Mouse (Mus musculus): ENCODE data around the gene Col5a1. TPM values are rescaled to one million over a fixed set of nuclear protein-coding genes. Genes with fewer than 3 reads are reported as not detected.

Col5a1 gene
- polyA plus RNA-seq, 2 experiments, result 6.2 to 6.8 TPM

DNA sequence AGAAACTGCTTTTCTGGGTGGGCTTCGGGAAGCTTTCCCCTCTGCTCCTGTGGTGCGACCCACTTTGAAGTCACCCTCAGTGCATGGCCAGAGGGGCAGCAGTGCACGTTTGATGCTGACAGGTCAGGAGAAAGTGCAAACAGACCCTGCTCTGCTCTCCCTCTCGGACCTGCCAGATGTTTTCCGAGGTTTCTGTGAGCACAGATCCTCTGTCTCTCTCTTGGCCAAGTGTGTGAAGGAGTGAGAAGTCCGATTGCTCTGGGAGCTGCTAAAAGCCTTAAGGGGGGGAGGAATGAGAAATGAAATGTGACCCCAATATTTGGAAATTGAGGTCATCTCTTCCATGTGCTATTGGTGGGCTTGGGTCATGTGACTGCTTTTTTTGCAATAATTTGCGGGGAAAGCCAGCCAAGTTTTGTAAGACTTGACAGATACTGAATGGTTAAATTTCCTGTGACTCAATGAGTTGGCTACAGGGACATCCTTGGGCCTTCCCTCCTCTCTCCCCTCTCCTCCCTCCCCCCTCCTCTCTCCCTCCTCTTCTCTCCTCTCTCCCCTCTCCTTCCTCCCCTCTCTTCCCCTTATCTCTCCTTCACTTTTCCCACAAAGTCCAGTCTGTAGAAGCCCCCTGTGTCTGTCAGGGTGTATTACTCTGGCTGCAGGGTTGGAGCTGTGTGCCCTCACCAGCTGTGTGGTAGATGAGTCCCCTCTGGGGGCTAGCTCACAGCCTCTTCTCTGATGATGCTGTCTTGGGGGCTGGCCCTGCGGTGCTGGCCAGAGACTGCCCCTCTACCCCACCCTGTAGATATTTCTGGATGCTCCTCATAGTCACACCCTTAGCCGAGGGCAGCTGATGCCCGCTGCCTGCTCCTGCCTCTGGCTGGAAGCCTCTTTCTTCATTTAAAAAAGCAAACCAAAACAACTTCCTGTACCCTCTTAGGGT, 2.6 kb downstream of the Col5a1 start:
- H3K9ac ChIP-seq (replicated peaks), result no peak overlapping the region
- WGBS (ENCODE audit: insufficient replicate concordance), result 17% methylated on average over 10 of the region's 10 CpGs
- ATAC-seq (ENCODE audit: insufficient read depth), result no peak
- H3K27me3 ChIP-seq (ENCODE audit: control insufficient read depth, insufficient read depth, low read length), result peaks cover 33% of the 10 kb centered on the region
- H3K9me3 ChIP-seq (ENCODE audit: control insufficient read depth, low read length), result no peaks in the 10 kb centered on the region
- H3K4me3 ChIP-seq (ENCODE audit: insufficient read depth in 1 of 2, low read depth in 2 of 2, low read length in 2 of 2), result peak overlapping the region in 1 of 2 experiments; percentile 23; a peak in 1 of 4 replicates
- DNase-seq (ENCODE audit: low read depth in 3 of 3, low spot score in 3 of 3), result no peak
- no peaks in the 10 kb centered on the region for H3K36me3 ChIP-seq (replicated peaks; ENCODE audit: control insufficient read depth, insufficient read depth, low read depth)
- no peak overlapping the region for H3K4me2 ChIP-seq (ENCODE audit: low read depth)
- H3K27ac ChIP-seq, result no peak overlapping the region
- H3K4me1 ChIP-seq (replicated peaks; ENCODE audit: control insufficient read depth in 2 of 2, insufficient read depth in 2 of 2, low read length in 1 of 2), result no peaks in the 10 kb centered on the region
- TF ChIP-seq EP300 (IDR thresholded peaks at IDR 0.05; ENCODE audit: low read depth), result no peak
- no peak for TF ChIP-seq CTCF (IDR thresholded peaks at IDR 0.05; ENCODE audit: low read depth)

DNA sequence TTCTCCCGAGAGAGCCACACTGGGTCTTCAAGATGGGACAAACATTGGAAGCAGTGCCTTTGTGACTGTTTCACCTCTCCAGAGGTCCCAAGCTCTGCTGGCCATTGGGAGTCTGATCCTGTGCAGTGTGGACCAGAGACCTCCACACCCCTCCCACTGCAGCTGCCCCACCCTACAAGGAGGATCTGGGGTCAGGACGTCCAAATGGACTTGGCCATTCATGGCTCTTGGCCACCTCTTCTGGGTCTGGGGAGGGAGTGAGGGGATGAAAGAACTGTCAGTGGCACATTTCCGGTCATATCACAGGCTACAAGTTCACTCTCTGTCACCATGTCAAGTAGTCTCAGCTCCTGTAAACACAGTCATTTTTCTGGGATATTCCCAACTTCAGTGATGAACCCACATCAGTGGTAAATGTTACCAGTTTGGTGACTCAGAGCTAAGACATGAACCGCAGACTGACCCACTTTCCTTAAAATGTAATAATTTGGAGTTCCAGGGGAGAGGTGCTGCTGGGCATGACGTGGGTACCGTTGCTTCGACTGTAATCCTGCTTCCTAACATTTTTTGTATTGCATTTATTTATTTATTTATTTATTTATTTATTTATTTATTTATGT, 5.8 kb downstream of the Col5a1 start:
- no peaks in the 10 kb centered on the region for H3K4me1 ChIP-seq (replicated peaks; ENCODE audit: control insufficient read depth in 2 of 2, insufficient read depth in 2 of 2, low read length in 1 of 2)
- H3K27ac ChIP-seq, result no peak overlapping the region
- no peak overlapping the region for H3K9ac ChIP-seq (replicated peaks)
- no peak overlapping the region for H3K4me2 ChIP-seq (ENCODE audit: low read depth)
- no peaks in the 10 kb centered on the region for H3K36me3 ChIP-seq (replicated peaks; ENCODE audit: control insufficient read depth, insufficient read depth, low read depth)
- peaks cover 14% of the 10 kb centered on the region for H3K27me3 ChIP-seq (ENCODE audit: control insufficient read depth, insufficient read depth, low read length)
- TF ChIP-seq CTCF (IDR thresholded peaks at IDR 0.05; ENCODE audit: low read depth) (no peak), EP300 (IDR thresholded peaks at IDR 0.05; ENCODE audit: low read depth) (no peak)
- no peaks in the 10 kb centered on the region for H3K9me3 ChIP-seq (ENCODE audit: control insufficient read depth, low read length)
- DNase-seq (ENCODE audit: low read depth in 3 of 3, low spot score in 3 of 3) (no peak), ATAC-seq (ENCODE audit: insufficient read depth) (no peak)
- no peak overlapping the region for H3K4me3 ChIP-seq (ENCODE audit: insufficient read depth in 1 of 2, low read depth in 2 of 2, low read length in 2 of 2)
- 61% methylated on average over 7 of the region's 7 CpGs for WGBS (ENCODE audit: insufficient replicate concordance)

DNA sequence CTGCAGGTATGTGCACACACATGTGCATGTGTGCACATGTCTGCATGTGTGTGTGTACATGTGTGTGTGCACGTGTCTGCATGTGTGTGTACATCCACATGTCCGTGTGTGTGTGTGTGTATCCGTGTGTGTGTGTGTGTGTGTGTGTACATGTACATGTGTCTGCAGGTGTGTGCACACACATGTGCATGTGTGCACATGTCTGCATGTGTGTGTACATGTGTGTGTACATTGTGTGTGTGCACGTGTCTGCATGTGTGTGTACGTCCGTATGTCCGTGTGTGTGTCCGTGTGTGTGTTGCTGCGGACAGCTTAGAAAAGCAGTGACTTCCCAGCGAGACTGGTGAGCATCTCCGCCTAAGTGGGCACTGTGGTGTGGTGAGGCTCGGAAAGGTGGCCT, 6.8 kb downstream of the Col5a1 start:
- WGBS (ENCODE audit: insufficient replicate concordance), result 77% methylated on average over 12 of the region's 12 CpGs
- Histone ChIP-seq H3K36me3 (replicated peaks; ENCODE audit: control insufficient read depth, insufficient read depth, low read depth) (no peaks in the 10 kb centered on the region), H3K4me3 (ENCODE audit: insufficient read depth in 1 of 2, low read depth in 2 of 2, low read length in 2 of 2) (no peak overlapping the region), H3K9me3 (ENCODE audit: control insufficient read depth, low read length) (no peaks in the 10 kb centered on the region), H3K4me1 (replicated peaks; ENCODE audit: control insufficient read depth in 2 of 2, insufficient read depth in 2 of 2, low read length in 1 of 2) (no peaks in the 10 kb centered on the region), H3K27me3 (ENCODE audit: control insufficient read depth, insufficient read depth, low read length) (peaks cover 4% of the 10 kb centered on the region; the same call in 1 of the 2 replicates), H3K4me2 (ENCODE audit: low read depth) (no peak overlapping the region), H3K9ac (replicated peaks) (no peak overlapping the region), H3K27ac (no peak overlapping the region)
- DNase-seq (ENCODE audit: low read depth in 3 of 3, low spot score in 3 of 3), result no peak
- TF ChIP-seq EP300 (IDR thresholded peaks at IDR 0.05; ENCODE audit: low read depth) (no peak), CTCF (IDR thresholded peaks at IDR 0.05; ENCODE audit: low read depth) (no peak)
- no peak for ATAC-seq (ENCODE audit: insufficient read depth)

DNA sequence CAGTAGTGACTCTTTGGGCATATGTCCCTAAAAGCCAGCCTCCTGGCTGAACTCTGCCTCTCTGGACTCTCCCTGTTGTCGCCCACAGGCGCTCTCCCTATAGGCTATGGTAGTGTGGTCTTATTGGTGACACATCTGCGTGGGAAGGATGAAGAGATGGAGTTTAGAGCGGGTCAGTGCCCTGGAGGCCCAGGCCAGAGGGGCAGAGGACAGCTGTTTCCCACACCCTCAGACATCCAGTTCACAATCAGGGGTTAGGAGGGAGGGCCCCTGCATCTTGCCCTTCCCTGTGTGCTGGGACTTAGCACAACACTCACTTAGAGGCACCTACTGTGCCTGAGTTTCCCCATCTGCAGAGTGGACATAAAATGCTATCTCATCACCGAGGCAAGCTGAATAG, 8.8 kb downstream of the Col5a1 start:
- DNase-seq (ENCODE audit: low read depth in 3 of 3, low spot score in 3 of 3), result no peak

DNA sequence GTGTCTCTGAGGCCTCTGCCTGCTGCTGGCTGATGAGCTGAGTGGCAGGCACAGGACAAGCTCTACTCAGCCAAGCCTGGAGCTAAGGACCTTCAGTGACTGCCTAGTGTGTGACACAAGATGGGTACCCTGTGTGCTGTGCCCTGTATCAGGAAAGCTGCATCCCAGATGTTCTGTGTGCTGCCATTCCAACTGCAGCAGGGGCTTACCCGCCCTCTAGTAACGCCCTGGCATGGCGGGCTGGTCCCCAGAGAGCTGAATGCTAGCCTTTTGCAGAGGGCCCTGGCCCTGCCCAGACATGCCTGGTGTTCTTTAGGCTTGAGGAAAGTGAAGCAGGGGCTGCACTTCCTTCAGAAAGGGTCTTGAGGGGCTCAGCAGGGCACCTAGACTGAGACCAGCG, 9.4 kb downstream of the Col5a1 start:
- Histone ChIP-seq H3K36me3 (replicated peaks; ENCODE audit: control insufficient read depth, insufficient read depth, low read depth) (no peaks in the 10 kb centered on the region), H3K9ac (replicated peaks) (no peak overlapping the region), H3K27ac (no peak overlapping the region), H3K4me3 (ENCODE audit: insufficient read depth in 1 of 2, low read depth in 2 of 2, low read length in 2 of 2) (no peak overlapping the region), H3K4me2 (ENCODE audit: low read depth) (no peak overlapping the region), H3K27me3 (ENCODE audit: control insufficient read depth, insufficient read depth, low read length) (no peaks in the 10 kb centered on the region), H3K4me1 (replicated peaks; ENCODE audit: control insufficient read depth in 2 of 2, insufficient read depth in 2 of 2, low read length in 1 of 2) (no peaks in the 10 kb centered on the region), H3K9me3 (ENCODE audit: control insufficient read depth, low read length) (no peaks in the 10 kb centered on the region)
- DNase-seq (ENCODE audit: low read depth in 3 of 3, low spot score in 3 of 3) (no peak), ATAC-seq (ENCODE audit: insufficient read depth) (no peak)
- TF ChIP-seq EP300 (IDR thresholded peaks at IDR 0.05; ENCODE audit: low read depth) (no peak), CTCF (IDR thresholded peaks at IDR 0.05; ENCODE audit: low read depth) (no peak)
- 60% methylated on average over 4 of the region's 4 CpGs for WGBS (ENCODE audit: insufficient replicate concordance)

More for the DNA sequence above, 8.8 kb downstream of the Col5a1 start:
- no peak overlapping the region for H3K27ac ChIP-seq
- H3K9ac ChIP-seq (replicated peaks), result no peak overlapping the region
- no peak for ATAC-seq (ENCODE audit: insufficient read depth)
- H3K9me3 ChIP-seq (ENCODE audit: control insufficient read depth, low read length), result no peaks in the 10 kb centered on the region
- no peaks in the 10 kb centered on the region for H3K27me3 ChIP-seq (ENCODE audit: control insufficient read depth, insufficient read depth, low read length)
- H3K4me1 ChIP-seq (replicated peaks; ENCODE audit: control insufficient read depth in 2 of 2, insufficient read depth in 2 of 2, low read length in 1 of 2), result no peaks in the 10 kb centered on the region
- H3K36me3 ChIP-seq (replicated peaks; ENCODE audit: control insufficient read depth, insufficient read depth, low read depth), result no peaks in the 10 kb centered on the region
- TF ChIP-seq CTCF (IDR thresholded peaks at IDR 0.05; ENCODE audit: low read depth), result no peak
- no peak for TF ChIP-seq EP300 (IDR thresholded peaks at IDR 0.05; ENCODE audit: low read depth)
- WGBS (ENCODE audit: insufficient replicate concordance), result 58% methylated on average over 5 of the region's 5 CpGs
- no peak overlapping the region for H3K4me3 ChIP-seq (ENCODE audit: insufficient read depth in 1 of 2, low read depth in 2 of 2, low read length in 2 of 2)
- no peak overlapping the region for H3K4me2 ChIP-seq (ENCODE audit: low read depth)
